Mouse (Mus musculus) effector memory CD4-positive, alpha-beta T cell, adult 7 months (primary cell): ENCODE results near the gene Qprt. TPM values are rescaled to one million over a fixed set of nuclear protein-coding genes. Genes with fewer than 3 reads are reported as not detected.

Experiments
- polyA plus RNA-seq: library from polyadenylated mRNA; unstranded; fragments of 100-300 nt; shearing (Covaris generic); gene quantifications from one replicate; pipeline ENCODE4 v1.2.1, GENCODE M21; 2017

Gene Qprt
- 11.2 TPM for polyA plus RNA-seq

GRCm38 (mm10) chr7:127121911-127122270 lies at the start of gene Qprt:
Gene Qprt (minus strand): TSS chr7:127122226.

GRCm38 (mm10) chr7:127137262-127138017 lies 15.4 kb upstream of the Qprt start, which contains the start of gene Spn:
Gene Spn (minus strand): TSS chr7:127137823.

GRCm38 (mm10) chr7:127091114-127091896 lies 30.7 kb downstream of the Qprt start, which contains the start of gene AI467606:
Gene AI467606 (plus strand): TSS chr7:127091359.

GRCm38 (mm10) chr7:127087278-127088010 lies 34.6 kb downstream of the Qprt start, which contains the start of gene Zg16:
Gene Zg16 (minus strand): TSS chr7:127087328.

Other genes starting within 250 kb of the Qprt start
- 39.3 TPM for gene Taok2, start 237.5 kb downstream of the Qprt start, polyA plus RNA-seq
- 41.2 TPM for gene Tmem219, start 199.3 kb downstream of the Qprt start, polyA plus RNA-seq
- 37.4 TPM for gene Kctd13, start 193.3 kb downstream of the Qprt start, polyA plus RNA-seq
- 0.30 TPM for gene Asphd1, start 172.6 kb downstream of the Qprt start, polyA plus RNA-seq
- gene Sez6l2, start 171.7 kb downstream of the Qprt start, polyA plus RNA-seq = 0.27 TPM
- 127 TPM for gene Cdipt, start 146.3 kb downstream of the Qprt start, polyA plus RNA-seq
- gene Cdiptos, start 146.1 kb downstream of the Qprt start, polyA plus RNA-seq = 0.57 TPM
- 75.7 TPM for gene Mvp, start 107.6 kb downstream of the Qprt start, polyA plus RNA-seq
- gene Pagr1b, start 105.7 kb downstream of the Qprt start, polyA plus RNA-seq = 1.7 TPM
- gene Pagr1a, start 104.9 kb downstream of the Qprt start, polyA plus RNA-seq = 49.8 TPM
- 13.4 TPM for gene Gm42742, start 101.1 kb downstream of the Qprt start, polyA plus RNA-seq
- gene Prrt2, start 101.0 kb downstream of the Qprt start, polyA plus RNA-seq = 4.9 TPM
- 66.5 TPM for gene Maz, start 95.2 kb downstream of the Qprt start, polyA plus RNA-seq
- gene Kif22, start 79.8 kb downstream of the Qprt start, polyA plus RNA-seq = 3.0 TPM
- not detected for gene Zg16, start 34.9 kb downstream of the Qprt start, polyA plus RNA-seq
- gene AI467606, start 30.9 kb downstream of the Qprt start, polyA plus RNA-seq = 70.4 TPM
- gene Spn, start 15.6 kb upstream of the Qprt start, polyA plus RNA-seq = 49.4 TPM
- gene Cd2bp2, start 73.8 kb upstream of the Qprt start, polyA plus RNA-seq = 72.4 TPM
- gene Tbc1d10b, start 86.2 kb upstream of the Qprt start, polyA plus RNA-seq = 63.5 TPM
- 13.0 TPM for gene Mylpf, start 86.7 kb upstream of the Qprt start, polyA plus RNA-seq
- gene Zfp553, start 110.8 kb upstream of the Qprt start, polyA plus RNA-seq = 6.8 TPM
- gene Sept1, start 110.9 kb upstream of the Qprt start, polyA plus RNA-seq = 491 TPM
- 5.0 TPM for gene Zfp771, start 122.0 kb upstream of the Qprt start, polyA plus RNA-seq
- gene Dctpp1, start 138.5 kb upstream of the Qprt start, polyA plus RNA-seq = 18.2 TPM
- 31.4 TPM for gene Sephs2, start 151.8 kb upstream of the Qprt start, polyA plus RNA-seq
- 375 TPM for gene Itgal, start 174.0 kb upstream of the Qprt start, polyA plus RNA-seq
- gene Zfp768, start 223.4 kb upstream of the Qprt start, polyA plus RNA-seq = 0.27 TPM